Mouse (Mus musculus) bone marrow, adult 2 months (tissue): ENCODE data around the gene Smim24. TPM values are rescaled to one million over a fixed set of nuclear protein-coding genes. Genes with fewer than 3 reads are reported as not detected.
A peak's percentile ranks its signal among the peaks of the same experiment; 100 is the strongest.

Experiments
- H3K27ac ChIP-seq: fragments of 200-500 bp; 2 replicates; pipeline ENCODE4 v1.5.1; 2012; ENCODE audit warnings: low read depth, mild to moderate bottlenecking, control low read depth, inconsistent platforms, low read length; ENCODE audit not compliant: control insufficient read depth, poor library complexity, insufficient read depth
- H3K4me1 ChIP-seq: fragments of 200-500 bp; 2 replicates; pipeline ENCODE4 v1.6.1; 2011; ENCODE audit warnings: low read length; ENCODE audit not compliant: control insufficient read depth, insufficient read depth
- H3K4me3 ChIP-seq: fragments of 200-500 bp; replicated peaks from 2 replicates; pipeline ENCODE3; 2011; ENCODE audit warnings: mild to moderate bottlenecking, low read depth, low read length, control low read depth; ENCODE audit not compliant: control insufficient read depth
- CTCF ChIP-seq: fragments of 200-500 bp; IDR thresholded peaks from 2 replicates; pipeline ENCODE4 v1.5.1; 2011; ENCODE audit warnings: low read length, control low read depth; ENCODE audit not compliant: control insufficient read depth, insufficient read depth
- POLR2A ChIP-seq: fragments of 200-500 bp; IDR thresholded peaks from 2 replicates; pipeline ENCODE4 v1.6.1; 2011; ENCODE audit warnings: low read depth, mild to moderate bottlenecking, control low read depth, low read length, borderline replicate concordance; ENCODE audit not compliant: control insufficient read depth
- WGBS: fragments of 180-500 bp; shearing (Covaris S2); methylation state at CpG from one replicate; pipeline ENCODE4 v1.1.7; 2018; 5-methylcytosine and 5-hydroxymethylcytosine counted together
- polyA plus RNA-seq: library from polyadenylated mRNA; stranded (reverse); fragments of >200 nt; gene quantifications from 2 replicates; pipeline ENCODE4 v1.2.4, GENCODE M21; 2011; ENCODE audit warnings: low replicate concordance; ENCODE audit not compliant: missing spikeins, insufficient read depth, insufficient read length

Smim24 gene
- polyA plus RNA-seq: 7.9 and 18.0 TPM in 2 replicates

DNA sequence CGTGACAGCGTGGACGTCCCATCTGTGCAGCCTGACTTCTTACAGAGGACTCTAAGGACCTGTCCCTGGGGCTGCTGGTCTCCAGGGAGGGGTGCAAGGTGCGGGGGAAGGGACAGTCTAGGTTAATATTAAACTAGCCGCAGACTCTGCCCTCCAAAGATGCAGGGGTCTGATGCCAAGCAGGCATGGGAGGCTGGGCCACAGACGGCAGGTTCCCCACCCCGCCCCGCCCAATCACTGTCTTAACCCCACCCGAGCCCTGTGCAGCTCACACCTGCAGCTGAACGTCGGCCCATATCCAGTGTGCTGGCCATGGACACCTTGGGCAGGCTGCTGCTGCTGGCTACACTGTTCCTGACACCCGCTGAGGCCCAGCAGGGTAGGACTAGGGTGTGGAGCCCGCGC, at the start of gene Smim24:
TSS of gene Smim24 (plus strand) at position 271 of the 405 bp plus-strand sequence.
- Histone ChIP-seq H3K27ac (peak within 1 kb of the TSS; percentile 23), H3K4me3 (peak within 1 kb of the TSS; percentile 40), H3K4me1 (peaks cover 5% of the 10 kb centered on the region)
- TF ChIP-seq POLR2A: no peak
- TF ChIP-seq CTCF: no peak
- 54% methylated on average over 14 of the region's 14 CpGs for WGBS

DNA sequence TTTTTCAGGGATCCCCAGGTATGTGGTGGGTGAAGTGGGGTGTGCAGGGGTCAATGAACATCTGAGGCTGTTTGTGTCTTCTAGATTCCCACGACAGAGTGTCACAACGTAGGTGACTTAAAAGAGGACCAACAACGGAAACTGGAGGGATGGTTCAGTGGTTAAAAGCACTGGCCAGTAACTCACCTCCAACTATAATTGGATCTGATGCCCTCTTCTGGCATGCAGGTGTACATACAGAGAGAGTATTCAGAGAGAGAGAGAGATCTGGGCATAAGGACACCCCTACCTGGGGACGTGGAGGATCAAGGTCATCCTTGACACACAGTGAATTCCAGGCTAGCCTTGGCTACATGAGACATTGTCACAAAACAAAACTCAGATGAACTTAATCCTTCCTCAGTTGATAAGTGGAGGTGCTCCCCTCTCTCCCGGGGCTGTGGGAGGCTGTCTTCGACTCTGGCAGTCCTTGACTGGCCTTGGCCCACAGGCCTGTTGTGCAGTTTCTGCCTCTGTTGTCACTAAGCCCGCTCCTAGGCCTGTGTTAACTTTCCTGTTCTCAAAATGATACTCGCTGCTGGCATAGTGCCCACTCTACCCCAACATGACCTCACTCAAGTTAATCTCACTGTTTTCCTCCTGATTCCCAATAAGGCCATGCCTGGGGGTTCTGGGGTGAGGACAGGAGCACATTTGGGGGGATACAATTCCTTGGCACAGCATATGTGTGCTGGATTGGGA, 48.3 kb upstream of the Smim24 start:
- no peak for TF ChIP-seq CTCF
- TF ChIP-seq POLR2A: no peak
- no peak overlapping the region for H3K27ac ChIP-seq
- WGBS: 27% methylated on average over 8 of the region's 8 CpGs
- peaks cover 5% of the 10 kb centered on the region for H3K4me1 ChIP-seq
- H3K4me3 ChIP-seq: no peak overlapping the region

DNA sequence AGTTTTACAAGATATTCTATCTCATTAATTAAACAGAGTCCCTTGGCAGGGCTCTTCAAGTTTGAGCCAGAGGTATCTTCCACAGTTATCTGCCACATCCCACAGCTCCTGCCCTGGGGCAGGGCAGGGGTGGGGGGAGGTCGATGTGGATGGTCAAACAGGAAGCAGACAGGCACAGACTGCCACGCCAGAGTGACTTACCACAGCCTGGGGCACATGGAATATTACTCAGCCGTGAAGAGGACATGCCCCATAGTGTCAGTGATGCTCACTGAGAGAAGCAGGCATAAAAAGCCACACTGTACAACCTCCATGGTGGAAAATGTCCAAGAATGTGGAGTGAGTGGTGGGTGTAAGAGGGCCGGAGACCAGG, 47.7 kb upstream of the Smim24 start:
- peaks cover 5% of the 10 kb centered on the region for H3K4me1 ChIP-seq
- WGBS: 53% methylated on average over 4 of the region's 4 CpGs
- H3K4me3 ChIP-seq: no peak overlapping the region

DNA sequence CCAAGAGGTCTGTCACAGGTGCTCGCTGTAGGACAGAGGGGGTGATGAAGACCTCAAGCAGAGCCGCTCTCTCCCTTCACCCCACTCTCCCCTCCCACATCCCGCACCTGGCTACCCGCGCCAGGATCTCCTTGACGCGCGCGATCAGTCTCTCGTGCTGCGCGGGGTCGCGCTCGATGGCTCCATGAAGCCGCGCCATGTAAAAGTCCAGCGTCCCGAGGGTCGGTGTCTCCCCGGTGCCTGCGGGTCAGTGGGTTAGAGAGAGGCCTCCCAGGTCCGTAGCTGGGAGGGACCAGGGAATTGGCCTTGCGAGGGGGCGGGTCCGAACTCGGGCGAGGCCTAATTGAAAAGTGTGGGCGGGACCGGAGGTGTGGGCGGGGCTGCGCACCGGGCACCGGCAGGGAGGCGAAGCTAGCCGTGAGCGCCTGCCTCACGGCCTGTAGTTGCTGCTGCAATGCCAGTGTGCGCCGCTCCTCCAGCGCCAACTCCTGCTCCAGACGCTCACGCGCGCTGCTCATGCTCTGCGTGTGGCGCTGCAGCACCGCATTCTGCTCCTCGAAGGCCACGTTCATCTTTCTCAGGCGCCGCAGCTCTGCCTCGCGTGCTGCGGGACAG, 46.3 kb upstream of the Smim24 start:
- H3K4me1 ChIP-seq: peaks cover 5% of the 10 kb centered on the region
- WGBS: 14% methylated on average over 55 of the region's 55 CpGs
- TF ChIP-seq CTCF (peak; percentile 22; the same call in 1 of the 2 replicates), POLR2A (peak; percentile 60; the same call in 1 of the 2 replicates)
- peak overlapping the region; percentile 61; the same call in 1 of the 2 replicates for H3K27ac ChIP-seq
- H3K4me3 ChIP-seq: peak overlapping the region; percentile 37

More for the DNA sequence above, 47.7 kb upstream of the Smim24 start:
- no peak overlapping the region for H3K27ac ChIP-seq
- TF ChIP-seq POLR2A (no peak), CTCF (no peak)

DNA sequence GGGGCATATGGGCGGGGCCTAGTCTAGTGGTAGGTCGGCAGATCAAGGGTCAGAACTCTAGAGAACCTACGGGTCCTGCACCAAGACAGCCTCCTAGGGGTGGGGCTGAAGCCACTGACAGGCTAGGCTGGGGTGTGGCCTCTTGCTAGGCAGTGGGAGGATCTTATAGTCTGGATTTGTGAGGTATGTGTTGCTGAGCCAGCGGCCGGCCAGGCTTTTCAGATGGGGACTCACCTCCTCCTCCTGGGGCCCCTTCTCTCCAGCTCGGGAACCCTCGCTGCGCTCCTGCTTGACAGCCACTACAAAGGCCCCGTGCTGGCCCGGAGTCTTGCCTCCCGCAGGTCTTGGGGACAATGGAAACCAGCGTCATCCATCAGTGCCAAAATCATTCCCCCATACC, 43.7 kb upstream of the Smim24 start:
- H3K4me3 ChIP-seq: peak overlapping the region; percentile 84

DNA sequence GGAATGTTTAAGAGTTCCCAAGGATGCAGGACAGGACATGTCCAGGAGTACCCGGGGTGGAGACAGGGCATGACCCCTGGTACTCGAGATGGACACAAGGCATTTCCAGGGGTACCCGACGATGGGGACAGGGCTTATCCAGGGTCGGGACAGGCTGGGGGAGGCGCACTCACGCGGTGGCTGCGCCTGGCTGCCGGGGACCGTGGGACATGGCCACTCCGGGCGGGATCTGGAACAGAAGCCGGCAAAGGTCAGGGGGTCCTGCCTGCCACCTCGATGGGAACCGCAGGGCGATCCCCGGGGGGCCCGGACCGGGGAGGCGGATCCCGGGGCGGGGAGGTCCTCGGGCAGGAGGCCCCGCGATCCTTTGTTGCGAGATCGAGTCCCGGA, 42.9 kb upstream of the Smim24 start:
- H3K4me1 ChIP-seq: peaks cover 4% of the 10 kb centered on the region
- under 1% methylated on average over 29 of the region's 29 CpGs for WGBS
- H3K4me3 ChIP-seq: peak overlapping the region; percentile 84
- TF ChIP-seq POLR2A (no peak), CTCF (no peak)
- H3K27ac ChIP-seq: peak overlapping the region; percentile 66

More for the DNA sequence above, 43.7 kb upstream of the Smim24 start:
- Histone ChIP-seq H3K4me1 (peaks cover 5% of the 10 kb centered on the region), H3K27ac (no peak overlapping the region; the same call in 1 of the 2 replicates)
- WGBS: 21% methylated on average over 12 of the region's 12 CpGs
- TF ChIP-seq CTCF: no peak
- no peak for TF ChIP-seq POLR2A

DNA sequence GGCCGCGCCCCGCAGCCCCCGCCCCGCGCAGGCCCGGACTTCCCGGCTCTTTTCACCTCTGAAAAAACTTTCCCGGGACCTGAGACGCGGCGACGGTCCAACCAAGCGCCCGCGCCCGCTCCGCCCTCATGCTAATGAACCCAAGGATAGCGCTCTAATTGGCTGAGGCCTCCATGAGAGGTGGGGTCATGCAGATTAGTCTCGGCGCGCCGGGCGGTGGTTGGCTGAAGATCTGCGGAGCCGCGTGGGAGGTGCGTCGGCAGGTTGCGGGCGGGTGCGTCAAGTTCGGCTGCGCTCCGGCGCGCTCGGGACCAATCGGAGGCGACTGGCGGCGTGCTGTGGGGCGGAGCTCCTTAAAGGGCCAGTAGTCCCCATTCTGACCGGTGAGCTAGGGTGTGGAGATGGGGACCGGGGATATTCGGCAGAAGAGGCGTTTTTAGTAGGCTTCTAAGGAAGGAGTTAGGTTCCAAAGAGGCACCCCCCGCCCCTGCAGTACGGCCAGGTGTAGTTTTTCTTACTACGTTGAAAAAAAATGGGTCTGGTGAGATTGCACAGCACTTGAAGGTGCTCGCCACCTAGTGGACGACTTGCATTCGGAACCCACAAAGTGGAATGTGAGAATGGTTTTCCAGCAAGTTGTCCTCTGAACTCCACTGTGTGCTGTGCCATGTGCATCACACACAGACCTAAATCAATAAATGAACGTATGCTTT, 42.3 kb upstream of the Smim24 start, which contains the start of gene Hmg20b:
TSS of gene Hmg20b (minus strand) at position 130 of the 713 bp plus-strand sequence.
- TF ChIP-seq CTCF (peak; percentile 82), POLR2A (no peak)
- WGBS: under 1% methylated on average over 54 of the region's 54 CpGs
- Histone ChIP-seq H3K4me3 (peak within 1 kb of the TSS; percentile 84), H3K4me1 (peaks cover 4% of the 10 kb centered on the region; the same call in 1 of the 2 replicates), H3K27ac (peak within 1 kb of the TSS; percentile 79)

DNA sequence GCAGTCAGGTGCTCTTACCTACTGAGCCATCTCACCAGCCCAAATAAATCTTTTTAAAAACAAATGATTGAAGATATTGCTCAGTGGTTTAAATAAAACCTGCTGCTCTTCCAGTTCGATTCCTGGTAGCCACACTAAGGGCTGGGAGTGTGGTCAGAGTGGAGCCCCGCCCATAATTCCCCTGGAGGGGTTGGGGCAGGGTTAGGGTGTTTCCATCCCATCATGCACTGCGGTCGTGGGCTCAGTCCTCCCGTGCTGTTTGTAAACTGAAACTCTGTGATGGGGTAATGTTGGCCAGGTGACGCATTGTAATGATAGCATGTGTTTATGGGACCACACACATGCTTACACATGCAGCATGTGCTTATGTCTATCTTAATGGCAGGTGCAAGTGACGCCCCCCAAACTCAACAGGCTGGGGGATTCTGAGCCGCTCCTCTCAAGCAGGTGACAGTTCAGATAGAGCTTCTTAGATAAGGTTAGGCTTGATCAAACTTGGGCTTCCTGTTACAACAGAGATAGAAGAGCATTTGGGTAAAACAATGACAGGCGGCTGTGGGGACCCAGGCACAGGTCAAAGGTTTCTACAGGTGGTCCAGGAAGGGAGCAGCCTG, 41.1 kb upstream of the Smim24 start:
- peaks cover 6% of the 10 kb centered on the region; the same call in 1 of the 2 replicates for H3K4me1 ChIP-seq

More for the DNA sequence above, 41.1 kb upstream of the Smim24 start:
- TF ChIP-seq POLR2A: no peak
- Histone ChIP-seq H3K27ac (peak overlapping the region; percentile 54), H3K4me3 (peak overlapping the region; percentile 18)
- 21% methylated on average over 9 of the region's 9 CpGs for WGBS
